Mouse (Mus musculus): ENCODE measurements at regions not wholly inside any gene's neighbourhood (a gene's known extent, or its start where the extent isn't known, plus 50 kb on each side); places are given as distances from the start of the nearest gene placed in this dataset.

DNA sequence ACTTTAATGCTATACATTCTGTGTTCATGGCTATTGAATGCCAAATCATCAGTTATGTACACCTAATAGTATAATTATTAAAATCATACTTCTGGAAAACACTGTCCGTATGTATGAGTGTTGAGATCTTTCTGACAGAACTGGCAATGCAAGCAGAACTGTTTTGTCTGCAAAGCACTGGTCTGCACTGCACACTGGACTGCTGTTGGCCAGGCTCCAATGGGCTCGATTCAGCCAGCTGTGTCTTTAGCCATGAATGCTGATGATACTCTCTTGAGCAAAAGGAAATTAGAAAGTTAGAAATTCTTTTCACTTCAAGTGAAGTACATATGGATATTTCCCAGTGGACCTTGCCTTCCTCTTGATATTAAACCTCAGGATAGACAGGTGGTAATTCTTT is 576.5 kb upstream of the Cdh12 start:
- H3K4me1 ChIP-seq (ENCODE audit: control insufficient read depth, insufficient read depth, low read length), result 0 out of 2 replicates have a peak, but pooled peaks cover 2% of the 10 kb centered on the region
- no peak for TF ChIP-seq CTCF (IDR thresholded peaks at IDR 0.05; ENCODE audit: low read depth, low read length)
- TF ChIP-seq POLR2A (IDR thresholded peaks at IDR 0.05; ENCODE audit: borderline replicate concordance, low read depth, low read length), result no peak

More for the DNA sequence above, 576.5 kb upstream of the Cdh12 start:
- Histone ChIP-seq H3K27ac (ENCODE audit: insufficient read depth, low read depth, low read length) (no peak overlapping the region), H3K4me3 (ENCODE audit: insufficient read depth, low read length) (no peak overlapping the region)

All from bone marrow macrophage, adult 2 months (primary cell).